Mouse (Mus musculus): ENCODE results near the gene Cdh13.

DNA sequence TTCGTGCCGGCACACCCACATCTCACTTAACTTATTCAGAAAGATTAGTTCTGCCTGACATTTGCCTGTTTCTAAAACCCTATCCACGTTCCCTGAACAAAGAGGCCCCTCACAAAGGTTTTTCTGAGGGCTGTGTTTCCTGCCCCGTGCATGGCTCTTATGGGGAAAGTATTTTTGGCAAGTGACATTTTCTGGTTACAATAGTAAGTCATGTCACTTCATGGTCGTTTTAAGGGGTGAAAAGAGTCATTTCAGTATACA lies 256.0 kb downstream of the Cdh13 start:
- no peak for TF ChIP-seq CTCF (IDR thresholded peaks at IDR 0.05; ENCODE audit: low read depth)
- TF ChIP-seq EP300 (IDR thresholded peaks at IDR 0.05; ENCODE audit: low read depth) = no peak

Data from liver, postnatal 0 days (tissue).